ENCODE assay signal across 8 mouse cellular contexts in the genomic region with DNA sequence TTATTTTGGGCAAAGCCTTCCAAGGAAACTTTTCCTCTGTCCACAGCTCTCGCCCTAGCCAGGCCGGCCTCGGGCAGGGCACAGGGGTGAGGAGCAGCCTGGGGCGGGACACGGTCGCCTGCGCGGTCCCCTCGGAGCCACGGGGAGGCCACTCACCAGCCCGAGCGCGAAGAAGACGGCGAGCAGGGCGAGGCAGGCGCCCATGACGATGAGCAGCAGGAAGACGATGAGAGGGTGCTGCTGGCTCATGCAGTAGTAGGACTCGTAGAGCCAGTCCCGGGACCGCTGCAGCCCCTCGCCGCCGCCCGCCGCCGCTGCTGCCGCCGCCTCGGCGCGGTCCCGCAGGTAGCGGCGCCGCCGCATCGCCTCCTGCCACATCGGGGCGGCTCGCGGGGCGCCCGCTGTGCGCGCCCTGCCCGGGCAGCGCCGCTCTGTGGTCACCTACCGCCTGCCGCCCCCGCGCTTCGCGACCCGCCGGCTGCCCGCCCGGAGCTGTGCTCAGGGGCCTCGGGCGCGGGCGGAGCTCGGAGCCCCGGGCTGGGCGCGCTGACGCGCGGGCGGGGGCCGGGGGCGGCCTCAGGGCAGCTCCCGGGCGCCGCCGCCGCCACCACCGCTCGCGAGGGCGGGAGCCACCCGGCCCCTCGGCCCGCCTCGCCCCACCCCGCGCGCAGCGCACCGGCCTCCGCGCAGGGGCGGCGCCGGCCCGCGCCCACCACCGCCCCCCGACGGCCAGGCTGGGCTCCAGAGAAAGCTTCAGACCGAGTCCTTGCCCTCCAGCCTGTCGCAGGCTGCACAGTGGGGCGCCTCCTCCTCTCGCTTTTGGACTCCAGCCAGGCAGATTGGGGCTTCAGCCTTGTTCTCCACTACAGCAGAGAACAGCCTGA. TPM values are rescaled to one million over a fixed set of nuclear protein-coding genes. Genes with fewer than 3 reads are reported as not detected.
DNase-seq lines count a peak whose midpoint lies in the region; ATAC-seq lines count a peak whose summit lies in the region.

A gene (minus strand): TSS at position 624 of the 884 bp plus-strand sequence.

- WGBS in forebrain, embryonic 16.5 days = 0% methylated on average over 62 of the region's 106 CpGs
- WGBS in hindbrain, embryonic 10.5 days = under 1% methylated on average over 106 of the region's 106 CpGs
- WGBS in midbrain, embryonic 10.5 days = under 1% methylated on average over 81 of the region's 106 CpGs
- under 1% methylated on average over 101 of the region's 106 CpGs for WGBS in stomach, embryonic 16.5 days

- H3K4me2 ChIP-seq in forebrain, embryonic 16.5 days (ENCODE audit: low read length) = peak within 1 kb of the TSS; percentile 95
- H3K4me2 ChIP-seq in stomach, embryonic 16.5 days (ENCODE audit: low read depth, low read length) = peak within 1 kb of the TSS; percentile 95

- peaks cover 3% of the 10 kb centered on the region; the same call in 1 of the 2 replicates for H3K27me3 ChIP-seq in forebrain, embryonic 16.5 days (replicated peaks; ENCODE audit: control insufficient read depth, insufficient read depth, low read length)
- H3K27me3 ChIP-seq in hindbrain, embryonic 10.5 days (ENCODE audit: insufficient read depth, poor library complexity, severe bottlenecking) = peaks cover 48% of the 10 kb centered on the region
- H3K27me3 ChIP-seq in midbrain, embryonic 10.5 days (ENCODE audit: low read depth, poor library complexity, severe bottlenecking) = peaks cover 54% of the 10 kb centered on the region
- no peaks in the 10 kb centered on the region for H3K27me3 ChIP-seq in stomach, embryonic 16.5 days (ENCODE audit: control insufficient read depth, insufficient read depth, low read length)

- H3K9ac ChIP-seq in forebrain, embryonic 16.5 days (replicated peaks; ENCODE audit: low read depth, low read length) = peak within 1 kb of the TSS; percentile 72
- peak within 1 kb of the TSS; percentile 76 for H3K9ac ChIP-seq in stomach, embryonic 16.5 days (ENCODE audit: low read length)

- DNase-seq in ES-CJ7 (ENCODE audit: low read depth, low spot score) = peak; percentile 52
- peak; percentile 59 for DNase-seq in adrenal gland, postnatal 14 days
- DNase-seq in hindbrain, embryonic 10.5 days (ENCODE audit: low spot score) = peak; percentile 70
- peak; percentile 59 to 69 for DNase-seq in left cerebral cortex, postnatal 25 days (ENCODE audit: low spot score in 2 of 2)
- DNase-seq in midbrain, embryonic 10.5 days (ENCODE audit: low spot score) = peak; percentile 65
- no peak for DNase-seq in thymus, postnatal 10 days (ENCODE audit: low spot score in 2 of 2)

- H3K36me3 ChIP-seq in forebrain, embryonic 16.5 days (ENCODE audit: control insufficient read depth, insufficient read depth) = no peaks in the 10 kb centered on the region
- no peaks in the 10 kb centered on the region for H3K36me3 ChIP-seq in hindbrain, embryonic 10.5 days
- no peaks in the 10 kb centered on the region for H3K36me3 ChIP-seq in midbrain, embryonic 10.5 days
- no peaks in the 10 kb centered on the region for H3K36me3 ChIP-seq in stomach, embryonic 16.5 days (ENCODE audit: control insufficient read depth, insufficient read depth, low read length)

- H3K9me3 ChIP-seq in forebrain, embryonic 16.5 days (ENCODE audit: control insufficient read depth, low read length) = no peaks in the 10 kb centered on the region
- no peaks in the 10 kb centered on the region for H3K9me3 ChIP-seq in hindbrain, embryonic 10.5 days
- no peaks in the 10 kb centered on the region for H3K9me3 ChIP-seq in midbrain, embryonic 10.5 days (replicated peaks)
- no peaks in the 10 kb centered on the region for H3K9me3 ChIP-seq in stomach, embryonic 16.5 days (replicated peaks; ENCODE audit: control insufficient read depth, low read length)

- H3K27ac ChIP-seq in forebrain, embryonic 16.5 days (ENCODE audit: low read length) = no peak within 1 kb of the TSS
- H3K27ac ChIP-seq in hindbrain, embryonic 10.5 days = peak within 1 kb of the TSS; percentile 82
- peak within 1 kb of the TSS; percentile 75 for H3K27ac ChIP-seq in midbrain, embryonic 10.5 days (replicated peaks)
- no peak within 1 kb of the TSS; the same call in 1 of the 2 replicates for H3K27ac ChIP-seq in stomach, embryonic 16.5 days (ENCODE audit: low read length)

- H3K4me1 ChIP-seq in forebrain, embryonic 16.5 days (replicated peaks; ENCODE audit: control insufficient read depth, insufficient read depth, low read length) = peaks cover 20% of the 10 kb centered on the region
- peaks cover 21% of the 10 kb centered on the region for H3K4me1 ChIP-seq in hindbrain, embryonic 10.5 days (replicated peaks)
- H3K4me1 ChIP-seq in midbrain, embryonic 10.5 days = peaks cover 23% of the 10 kb centered on the region
- H3K4me1 ChIP-seq in stomach, embryonic 16.5 days (ENCODE audit: control insufficient read depth, insufficient read depth, low read length) = peaks cover 21% of the 10 kb centered on the region

- ATAC-seq in forebrain, embryonic 16.5 days = peak; percentile 78
- ATAC-seq in stomach, embryonic 16.5 days (ENCODE audit: insufficient read depth, low FRiP score) = peak; percentile 91

- intact Hi-C loops in left cerebral cortex, postnatal 25 days (cut with DNase I) = loop anchor here (2.0 to 5.0 kb wide), 4 partner anchors 107 to 377 kb away; no protein-coding TSS in a partner anchor

- peak within 1 kb of the TSS; percentile 64 for H3K4me3 ChIP-seq in forebrain, embryonic 16.5 days (replicated peaks; ENCODE audit: low read length)
- H3K4me3 ChIP-seq in hindbrain, embryonic 10.5 days = peak within 1 kb of the TSS; percentile 69
- peak within 1 kb of the TSS; percentile 65 for H3K4me3 ChIP-seq in midbrain, embryonic 10.5 days
- H3K4me3 ChIP-seq in stomach, embryonic 16.5 days (replicated peaks; ENCODE audit: low read length) = peak within 1 kb of the TSS; percentile 56

RNA-seq across cellular contexts. Expression of the gene that starts here (rescaled TPM):
- 0.93 and 1.4 TPM in 2 replicates for total RNA-seq in adrenal gland, postnatal 14 days (2021)
- 3.1 and 4.2 TPM in 2 replicates for polyA plus RNA-seq in forebrain, embryonic 16.5 days (2015; fragmentation: Nextera tagmentation; extraction: Ambion mirVana)
- polyA plus RNA-seq in hindbrain, embryonic 10.5 days (2016; fragmentation: Nextera tagmentation; extraction: Ambion mirVana) = 0.81 and 1.5 TPM in 2 replicates
- 100 to 1,000 TPM; 122 to 125 TPM for total RNA-seq in left cerebral cortex, postnatal 25 days (2021)
- 0.35 and 0.53 TPM in 2 replicates for polyA plus RNA-seq in midbrain, embryonic 10.5 days (2016; fragmentation: Nextera tagmentation; extraction: Ambion mirVana)
- 0.99 and 1.6 TPM in 2 replicates for polyA plus RNA-seq in stomach, embryonic 16.5 days (2015; fragmentation: Nextera tagmentation; extraction: Ambion mirVana)

Comparison
In these comparisons a context has a peak if more than half of its experiments do, and no peak if none do; other contexts are left out.
1. RNA of the gene that starts here (total RNA-seq): 122 to 125 TPM in left cerebral cortex, postnatal 25 days; 0.93 to 1.4 TPM in adrenal gland, postnatal 14 days; every median in the first group is over 10 times any median in the second.
2. Peak in DNase-seq, H3K4me3 ChIP-seq and H3K27ac ChIP-seq in midbrain, embryonic 10.5 days; RNA of the gene not detected or under 1 TPM.
3. DNase-seq: peak in ES-CJ7 (single experiment), adrenal gland, postnatal 14 days (single experiment), hindbrain, embryonic 10.5 days (single experiment) and left cerebral cortex, postnatal 25 days (2 of 2); none in thymus, postnatal 10 days (0 of 2).
4. Peak in every context shown above with its lines, with median percentiles within 50 percentile points of each other: H3K4me3 ChIP-seq.